Mouse (Mus musculus) kidney, embryonic 14.5 days (tissue): Measurements from ENCODE around the gene Cubn. TPM values are rescaled to one million over a fixed set of nuclear protein-coding genes. Genes with fewer than 3 reads are reported as not detected.

Experiments used
- ATAC-seq: fragments of 200-750 bp; cut with Nextera tagmentation; 2 replicates; pipeline ENCODE4 v1.8.0; 2017; ENCODE audit warnings: moderate number of reproducible peaks, mild to moderate bottlenecking, moderate TSS enrichment, moderate library complexity; ENCODE audit not compliant: low FRiP score, low TSS enrichment
- H3K27ac ChIP-seq: fragments of 300-500 bp; sonication (generic); 2 replicates; pipeline ENCODE4 v1.5.1; 2014; ENCODE audit warnings: low read depth, mild to moderate bottlenecking, low read length, moderate library complexity, mixed read lengths
- H3K27me3 ChIP-seq: fragments of 300-500 bp; sonication (generic); 2 replicates; pipeline ENCODE4 v1.6.1; 2014; ENCODE audit warnings: mild to moderate bottlenecking, low read length; ENCODE audit not compliant: control insufficient read depth, insufficient read depth
- H3K36me3 ChIP-seq: fragments of 300-500 bp; sonication (generic); 2 replicates; pipeline ENCODE4 v1.6.1; 2014; ENCODE audit warnings: low read length, mixed read lengths; ENCODE audit not compliant: control insufficient read depth, insufficient read depth
- H3K4me1 ChIP-seq: fragments of 300-500 bp; sonication (generic); 2 replicates; pipeline ENCODE4 v1.6.1; 2014; ENCODE audit warnings: low read length, mixed read lengths; ENCODE audit not compliant: control insufficient read depth, insufficient read depth
- H3K4me2 ChIP-seq: fragments of 300-500 bp; sonication (generic); replicated peaks from 2 replicates; pipeline ENCODE4 v1.6.1; 2014; ENCODE audit warnings: low read depth, mild to moderate bottlenecking, low read length
- H3K4me3 ChIP-seq: fragments of 300-500 bp; sonication (generic); 2 replicates; pipeline ENCODE4 v1.5.1; 2014; ENCODE audit warnings: mild to moderate bottlenecking, low read length
- H3K9ac ChIP-seq: fragments of 300-500 bp; sonication (generic); 2 replicates; pipeline ENCODE4 v1.6.1; 2014; ENCODE audit warnings: low read depth, mild to moderate bottlenecking, low read length, moderate library complexity
- H3K9me3 ChIP-seq: fragments of 300-500 bp; sonication (generic); 2 replicates; pipeline ENCODE4 v1.6.1; 2016; ENCODE audit warnings: low read length; ENCODE audit not compliant: control insufficient read depth
- WGBS: fragments of 180-500 bp; shearing (Covaris S2); extraction: QIAGEN DNeasy Blood & Tissue Kit; methylation state at CpG from one replicate; pipeline ENCODE4 v1.1.7; 2014; 5-methylcytosine and 5-hydroxymethylcytosine counted together
- polyA plus RNA-seq: library from polyadenylated mRNA; unstranded; fragments of >200 nt; fragmentation: Nextera tagmentation; extraction: Ambion mirVana; gene quantifications from 2 replicates; pipeline ENCODE4 v1.2.1, GENCODE M21; 2014

Gene Cubn
- polyA plus RNA-seq, 1 experiment from 2014 or later, result 3.1 TPM

DNA sequence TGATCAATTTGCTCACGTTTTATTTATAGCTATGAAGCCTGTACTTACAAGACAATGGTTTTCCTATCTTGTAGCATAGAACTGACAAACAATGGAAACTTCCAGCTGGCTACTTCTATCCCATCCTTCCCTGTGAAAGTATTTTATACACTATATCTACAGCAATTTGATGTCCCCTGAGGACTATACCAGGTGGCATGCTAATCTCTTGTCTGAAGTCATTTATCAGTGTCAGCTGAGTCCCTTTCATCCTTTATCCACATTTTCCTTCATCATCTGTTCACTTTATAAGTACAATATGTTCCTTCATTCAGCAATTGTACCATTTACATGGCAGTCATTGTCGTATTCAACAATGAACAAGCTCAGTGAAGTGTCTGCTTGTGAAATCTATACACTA is 35.5 kb upstream of the Cubn start:
- WGBS, result 68% methylated on average over 2 of the region's 2 CpGs
- H3K9me3 ChIP-seq, result no peaks in the 10 kb centered on the region
- H3K4me1 ChIP-seq, result no peaks in the 10 kb centered on the region
- H3K9ac ChIP-seq, result no peak overlapping the region
- H3K4me3 ChIP-seq, result no peak overlapping the region
- no peaks in the 10 kb centered on the region for H3K36me3 ChIP-seq
- no peaks in the 10 kb centered on the region for H3K27me3 ChIP-seq
- no peak overlapping the region for H3K4me2 ChIP-seq
- no peak for ATAC-seq
- no peak overlapping the region for H3K27ac ChIP-seq

DNA sequence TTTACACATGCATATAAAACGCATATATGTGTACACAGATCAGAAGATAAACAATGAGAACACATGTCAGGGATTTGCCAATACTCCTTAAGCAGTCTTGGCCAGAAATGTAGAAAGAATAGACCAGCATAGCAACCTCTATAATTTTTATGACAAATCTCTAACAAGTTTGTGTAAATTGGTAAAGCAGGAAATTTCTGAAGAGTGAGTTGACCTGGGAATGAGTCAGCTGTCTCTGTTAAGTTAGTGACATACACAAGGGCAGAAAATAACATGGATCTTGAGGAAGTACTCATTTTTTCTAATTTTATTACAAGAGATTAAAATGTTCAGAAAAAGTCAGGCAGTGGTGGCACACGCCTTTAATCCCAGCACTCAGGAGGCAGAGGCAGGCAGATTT is 34.6 kb upstream of the Cubn start:
- Histone ChIP-seq H3K4me1 (no peaks in the 10 kb centered on the region), H3K4me3 (no peak overlapping the region), H3K9ac (no peak overlapping the region), H3K36me3 (no peaks in the 10 kb centered on the region), H3K27me3 (no peaks in the 10 kb centered on the region), H3K27ac (no peak overlapping the region), H3K9me3 (no peaks in the 10 kb centered on the region), H3K4me2 (no peak overlapping the region)
- ATAC-seq, result no peak
- 92% methylated on average over 2 of the region's 2 CpGs for WGBS

DNA sequence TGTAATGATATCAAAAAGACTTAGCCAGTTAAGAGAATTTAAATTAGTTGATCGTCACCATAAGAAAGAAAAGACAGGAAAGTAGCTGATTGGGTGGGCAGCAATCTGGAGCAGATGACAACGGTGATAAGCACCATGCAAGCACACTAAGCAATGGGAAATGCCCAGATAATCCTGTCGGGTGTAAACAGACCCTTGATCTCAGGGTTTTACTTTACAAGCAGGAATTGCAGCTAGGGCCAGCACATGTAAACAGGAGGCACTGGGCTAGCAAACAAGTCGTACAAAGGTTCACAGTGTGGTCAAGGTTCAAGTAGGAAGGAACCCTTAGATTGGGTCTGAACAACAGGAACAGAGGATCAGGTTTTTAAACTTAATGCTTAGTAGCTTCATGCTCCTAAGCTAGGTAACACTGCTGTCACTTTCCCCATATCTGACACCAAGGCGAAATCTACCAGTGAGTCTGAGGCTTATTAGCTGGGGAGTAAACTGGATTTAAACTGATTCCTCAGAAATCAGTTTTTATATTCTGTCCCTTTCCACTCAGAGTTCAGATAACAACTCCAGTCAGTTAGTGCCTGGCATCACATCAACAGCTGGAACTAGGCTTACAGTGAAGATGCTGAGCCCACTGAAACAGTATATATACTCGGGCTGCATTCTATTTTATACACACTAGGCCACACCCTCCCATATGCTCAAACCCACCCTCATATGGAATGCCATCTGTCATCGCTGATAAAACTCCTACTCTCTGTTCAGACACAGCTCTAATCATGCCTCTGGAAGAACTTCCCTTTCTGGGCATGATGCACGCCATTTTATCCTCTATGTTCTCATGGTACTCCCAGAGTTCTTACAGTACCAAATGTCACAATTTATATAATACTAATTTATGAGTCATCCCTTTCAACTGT is 32.2 kb upstream of the Cubn start:
- Histone ChIP-seq H3K4me3 (no peak overlapping the region), H3K4me2 (no peak overlapping the region), H3K36me3 (no peaks in the 10 kb centered on the region), H3K27me3 (no peaks in the 10 kb centered on the region), H3K27ac (no peak overlapping the region), H3K9me3 (no peaks in the 10 kb centered on the region), H3K9ac (no peak overlapping the region), H3K4me1 (no peaks in the 10 kb centered on the region)
- WGBS, result 68% methylated on average over 8 of the region's 8 CpGs
- ATAC-seq, result no peak

- no peak for ATAC-seq
- H3K4me2 ChIP-seq, result no peak overlapping the region
- whole genome bisulfite sequencing, result 68% methylated on average over 8 of the region's 8 CpGs
Measured at GRCm38 (mm10) chr2:13522106-13522505, 30.5 kb upstream of the Cubn start.

GRCm38 (mm10) chr2:13514949-13515348 is 23.3 kb upstream of the Cubn start:
- 70% methylated on average over 4 of the region's 4 CpGs for WGBS
- Histone ChIP-seq H3K4me2 (no peak overlapping the region), H3K36me3 (no peaks in the 10 kb centered on the region), H3K9me3 (no peaks in the 10 kb centered on the region), H3K9ac (no peak overlapping the region), H3K4me3 (no peak overlapping the region), H3K4me1 (no peaks in the 10 kb centered on the region), H3K27ac (no peak overlapping the region), H3K27me3 (no peaks in the 10 kb centered on the region)
- no peak for ATAC-seq

More at GRCm38 (mm10) chr2:13522106-13522505, 30.5 kb upstream of the Cubn start:
- Histone ChIP-seq H3K27me3 (no peaks in the 10 kb centered on the region), H3K9ac (no peak overlapping the region), H3K9me3 (no peaks in the 10 kb centered on the region), H3K4me1 (no peaks in the 10 kb centered on the region), H3K36me3 (no peaks in the 10 kb centered on the region), H3K4me3 (no peak overlapping the region), H3K27ac (no peak overlapping the region)

DNA sequence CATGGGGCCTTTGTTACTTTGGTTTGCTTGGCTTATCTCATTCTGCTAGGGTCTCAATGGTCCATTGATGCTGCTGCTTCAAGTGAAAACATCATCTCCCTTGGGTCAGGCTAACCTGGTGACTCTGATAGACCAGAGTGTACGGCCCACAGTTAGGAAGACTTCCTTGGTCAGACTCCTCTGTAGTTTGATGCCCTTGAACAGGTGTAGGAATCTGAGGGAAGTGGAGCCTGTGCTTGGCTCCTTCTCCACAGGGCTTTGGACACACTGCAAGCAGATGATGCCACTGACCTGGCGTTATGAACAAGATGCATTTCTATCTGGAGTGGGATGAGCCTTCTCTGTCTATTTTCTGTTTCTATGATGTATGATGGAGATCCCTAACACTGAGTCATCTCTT is 11.1 kb upstream of the Cubn start:
- no peaks in the 10 kb centered on the region for H3K4me1 ChIP-seq
- H3K4me2 ChIP-seq, result no peak overlapping the region
- WGBS, result 94% methylated on average over 2 of the region's 2 CpGs
- no peak for ATAC-seq
- no peaks in the 10 kb centered on the region for H3K27me3 ChIP-seq
- no peak overlapping the region for H3K4me3 ChIP-seq
- H3K27ac ChIP-seq, result no peak overlapping the region
- no peaks in the 10 kb centered on the region for H3K9me3 ChIP-seq
- no peak overlapping the region for H3K9ac ChIP-seq
- no peaks in the 10 kb centered on the region for H3K36me3 ChIP-seq

GRCm38 (mm10) chr2:13501553-13501952 is 9.9 kb upstream of the Cubn start:
- Histone ChIP-seq H3K27ac (no peak overlapping the region), H3K4me3 (no peak overlapping the region), H3K36me3 (no peaks in the 10 kb centered on the region), H3K4me1 (no peaks in the 10 kb centered on the region), H3K9me3 (no peaks in the 10 kb centered on the region), H3K9ac (no peak overlapping the region), H3K4me2 (no peak overlapping the region), H3K27me3 (no peaks in the 10 kb centered on the region)
- WGBS, result 9% methylated on average over 5 of the region's 5 CpGs
- peak; percentile 87; the same call in 1 of the 2 replicates for ATAC-seq

- no peaks in the 10 kb centered on the region for H3K9me3 ChIP-seq
- H3K36me3 ChIP-seq, result no peaks in the 10 kb centered on the region
- H3K4me2 ChIP-seq, result no peak overlapping the region
- ATAC-seq, result 0 out of 2 replicates have a peak, but pooled peaks have one; percentile 66
- WGBS, result 49% methylated on average over 5 of the region's 5 CpGs
- no peak overlapping the region for H3K9ac ChIP-seq
- no peak overlapping the region for H3K27ac ChIP-seq
- no peak overlapping the region for H3K4me3 ChIP-seq
- H3K4me1 ChIP-seq, result no peaks in the 10 kb centered on the region
- H3K27me3 ChIP-seq, result no peaks in the 10 kb centered on the region
Measured at GRCm38 (mm10) chr2:13500298-13500999, 8.8 kb upstream of the Cubn start.

DNA sequence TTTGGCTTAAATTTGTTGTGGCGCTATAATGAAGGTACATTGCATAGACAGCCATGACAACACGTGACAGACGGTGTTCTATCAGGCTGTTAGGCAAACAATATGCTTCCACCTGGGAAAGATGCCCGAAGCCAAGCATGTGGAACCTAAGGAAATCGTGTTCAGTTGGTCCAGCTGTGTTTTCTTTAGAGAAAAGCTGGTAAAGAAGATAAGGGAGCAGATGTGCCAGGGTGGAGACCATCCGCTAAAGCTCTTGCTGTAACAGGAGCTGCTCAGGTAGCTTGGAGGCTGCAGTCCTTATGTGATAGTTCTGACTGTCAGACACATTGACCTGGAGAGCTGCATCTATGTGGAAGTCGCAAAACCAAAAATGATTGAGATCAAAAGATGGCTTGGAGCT is 7.6 kb upstream of the Cubn start:
- Histone ChIP-seq H3K36me3 (no peaks in the 10 kb centered on the region), H3K4me2 (no peak overlapping the region), H3K4me3 (no peak overlapping the region), H3K4me1 (no peaks in the 10 kb centered on the region), H3K9ac (no peak overlapping the region), H3K9me3 (no peaks in the 10 kb centered on the region), H3K27ac (no peak overlapping the region), H3K27me3 (no peaks in the 10 kb centered on the region)
- WGBS, result 69% methylated on average over 7 of the region's 7 CpGs
- ATAC-seq, result no peak
